Mouse (Mus musculus) small intestine, adult 2 months (tissue): Measurements from ENCODE around the gene Inhbe.

Experiments used
- CTCF ChIP-seq: fragments of 200-500 bp; IDR thresholded peaks from 2 replicates; pipeline ENCODE4 v1.5.1; 2012; ENCODE audit warnings: low read depth, mild to moderate bottlenecking, control low read depth, inconsistent platforms, low read length, moderate library complexity, mixed read lengths; ENCODE audit not compliant: insufficient replicate concordance, insufficient read length; ENCODE audit errors: extremely low read depth
- POLR2A ChIP-seq: fragments of 200-500 bp; IDR thresholded peaks from 2 replicates; pipeline ENCODE4 v1.6.1; 2012; ENCODE audit warnings: low read depth, mild to moderate bottlenecking, control low read depth, inconsistent platforms, low read length, moderate library complexity

DNA sequence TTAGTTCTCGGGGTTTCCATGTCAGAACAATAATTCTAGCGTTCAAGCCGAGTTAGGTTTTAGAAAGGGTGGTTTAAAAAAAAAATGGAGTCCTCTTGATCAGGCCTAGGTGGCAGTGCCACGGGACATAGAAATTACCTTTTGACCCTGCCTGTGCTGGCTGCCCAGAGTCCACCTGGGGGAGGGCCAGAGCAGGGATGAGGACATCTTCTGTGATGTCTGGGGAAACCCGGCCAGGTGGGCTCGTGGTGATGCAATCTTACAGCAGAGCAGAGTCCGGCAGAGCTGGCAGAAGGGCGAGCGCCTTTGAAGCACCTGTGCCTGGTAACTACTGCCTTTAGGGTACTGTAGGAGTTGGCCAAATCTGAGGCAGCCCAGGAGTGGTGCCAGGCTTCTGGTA is 2.0 kb downstream of the Inhbe start:
- TF ChIP-seq CTCF (no peak), POLR2A (no peak)
